Mouse (Mus musculus): Measurements from ENCODE around the gene Eif2ak4.

DNA sequence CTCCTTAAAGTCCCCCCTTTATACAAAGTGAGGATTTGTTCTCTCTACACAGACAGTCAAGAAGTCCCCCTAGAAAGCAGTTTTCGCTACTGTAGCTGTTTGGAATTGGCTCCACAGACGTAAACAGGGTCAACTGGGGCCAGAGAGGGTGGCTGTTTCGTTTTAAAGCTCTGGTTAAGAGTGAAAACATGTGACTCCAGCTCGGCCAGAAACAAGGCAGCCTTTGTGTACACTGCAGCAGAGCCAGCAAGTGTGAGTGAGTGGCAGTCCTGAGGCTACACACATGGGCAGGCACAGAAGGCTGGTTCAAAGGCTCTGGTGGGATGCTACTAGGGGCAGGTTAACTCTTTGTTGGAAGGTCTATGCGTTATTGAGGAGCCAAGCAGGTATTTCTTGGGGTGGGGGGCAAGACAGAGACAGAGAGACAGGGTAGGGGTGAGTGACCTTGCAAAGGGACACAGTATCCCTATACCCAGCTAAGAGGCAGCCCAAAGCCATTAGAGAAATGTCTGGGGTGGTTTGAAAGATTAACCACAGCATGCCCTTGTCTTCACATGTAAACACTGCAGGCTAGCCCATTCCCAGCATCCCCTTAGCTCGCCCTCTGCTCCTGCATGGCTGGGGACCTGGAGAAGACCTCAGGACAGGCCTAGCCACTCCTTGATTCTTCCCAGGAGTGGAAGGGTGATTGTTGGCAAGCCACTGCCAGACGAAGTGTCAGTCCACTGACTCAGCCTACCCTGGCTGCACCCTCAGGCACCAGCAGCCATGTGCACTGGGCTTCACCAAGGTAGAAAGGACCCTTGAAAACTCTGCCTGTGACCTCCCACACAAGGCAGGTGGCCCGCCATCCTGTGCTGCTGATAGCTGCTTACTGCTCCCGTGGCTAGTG lies 131.9 kb downstream of the Eif2ak4 start:
- no peak for TF ChIP-seq GATA1 (IDR thresholded peaks at IDR 0.05; ENCODE audit: borderline replicate concordance, low read length)
- no peak for TF ChIP-seq FLI1 (IDR thresholded peaks at IDR 0.05; ENCODE audit: low read length)
